Mouse (Mus musculus) thymus, postnatal 25 days (tissue): ENCODE measurements around the gene Serpinb2.

Experiments used
- DNase-seq: peaks from one replicate; pipeline ENCODE4 v3.0.0; 2022

Gene Serpinb2

GRCm38 (mm10) chr1:107511252-107511651 lies at the start of gene Serpinb2:
Serpinb2 (plus strand) TSS chr1:107511423.
- no peak for DNase-seq

DNA sequence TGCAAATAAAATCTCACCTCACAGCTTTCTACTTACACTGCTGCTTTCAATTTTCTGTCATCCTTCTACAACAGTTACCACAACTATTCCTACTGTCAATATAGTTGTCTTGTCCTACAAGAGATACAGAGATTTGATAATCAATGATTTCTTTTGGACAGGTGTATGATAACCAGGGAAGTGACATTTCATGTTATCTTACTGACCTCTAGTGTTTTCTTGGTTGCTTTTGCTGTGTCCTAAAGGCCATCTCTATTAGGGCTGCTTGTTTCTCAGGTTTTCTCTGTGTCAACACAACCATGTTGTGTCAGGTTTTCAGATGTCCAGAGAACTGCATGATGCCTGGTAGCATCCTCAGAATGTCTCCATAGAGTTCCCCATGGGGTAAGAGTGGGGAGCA lies 31.3 kb upstream of the Serpinb2 start:
- no peak for DNase-seq

GRCm38 (mm10) chr1:107481452-107481851 lies 29.8 kb upstream of the Serpinb2 start:
- peak; percentile 63 for DNase-seq

GRCm38 (mm10) chr1:107489577-107489976 lies 21.6 kb upstream of the Serpinb2 start:
- DNase-seq = no peak

DNA sequence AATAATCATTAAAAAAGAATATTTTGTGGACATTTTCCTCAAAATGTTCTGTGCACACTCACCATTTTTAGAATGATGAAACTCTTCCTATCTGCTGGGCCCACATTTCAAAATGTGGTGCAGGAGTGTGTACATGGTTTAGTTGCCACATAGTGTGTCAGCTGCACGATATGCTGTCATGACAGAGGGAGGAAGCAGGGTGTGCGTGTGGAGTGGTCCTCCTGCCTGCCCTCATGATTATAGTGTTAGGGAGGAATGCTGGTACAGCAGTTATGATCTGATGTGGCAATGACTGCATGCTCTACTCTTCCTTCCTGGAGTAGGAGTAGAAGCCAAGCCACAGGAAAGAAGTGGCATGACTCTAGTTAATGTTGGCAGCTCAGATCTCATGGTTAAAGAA lies 14.4 kb upstream of the Serpinb2 start:
- DNase-seq = no peak

- DNase-seq = no peak
Measured at GRCm38 (mm10) chr1:107502025-107502424, 9.2 kb upstream of the Serpinb2 start.

DNA sequence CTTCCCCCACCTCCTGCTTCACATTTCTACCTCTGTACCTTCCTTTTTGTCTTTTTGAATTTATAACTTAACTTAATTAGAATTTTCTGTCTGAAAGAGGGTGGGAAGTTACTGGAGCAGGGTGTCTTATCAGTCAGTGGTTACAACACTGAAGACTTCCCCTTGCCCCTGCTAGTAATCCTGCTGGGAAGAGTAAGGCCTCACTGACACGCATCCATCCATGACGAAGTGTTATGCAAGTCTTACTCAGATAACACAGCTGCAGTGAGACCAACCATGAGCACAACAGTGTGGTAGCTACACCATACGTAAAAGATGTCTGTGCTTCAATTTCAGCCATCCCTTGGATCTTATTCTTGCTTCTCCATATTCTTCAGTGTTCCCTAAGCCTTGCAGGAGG lies 7.9 kb upstream of the Serpinb2 start:
- no peak for DNase-seq

DNA sequence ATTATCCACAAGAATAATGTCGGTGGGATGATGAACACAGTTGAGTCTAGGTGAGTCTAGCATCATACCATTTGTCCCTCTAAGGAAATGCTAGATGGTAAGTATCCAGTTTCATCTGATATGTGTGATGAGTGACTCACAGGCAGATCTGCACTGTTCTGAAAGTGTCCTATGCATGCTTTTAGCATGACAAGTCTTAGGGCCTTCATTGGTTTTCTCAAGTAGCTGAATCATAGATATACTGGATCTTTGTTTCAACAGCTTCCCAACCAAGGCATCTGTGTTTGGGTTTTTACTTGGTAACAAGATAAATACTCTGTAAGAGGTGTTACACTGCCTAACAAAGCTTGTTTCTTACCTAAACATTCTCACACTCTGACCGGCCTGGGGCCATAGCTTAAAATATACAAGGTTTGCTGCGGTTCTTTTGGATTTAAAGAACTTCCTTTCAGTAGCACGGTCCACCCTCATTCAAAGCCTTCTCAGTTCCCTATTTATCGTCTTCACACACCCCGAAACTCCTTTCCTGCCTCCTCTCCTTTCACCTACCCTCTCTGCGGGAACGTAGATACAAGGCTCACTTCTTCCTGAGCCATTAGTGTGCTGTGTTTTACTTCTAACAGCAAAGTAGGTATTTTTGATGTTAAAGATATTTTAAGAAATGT lies 5.2 kb upstream of the Serpinb2 start:
- DNase-seq = no peak

DNA sequence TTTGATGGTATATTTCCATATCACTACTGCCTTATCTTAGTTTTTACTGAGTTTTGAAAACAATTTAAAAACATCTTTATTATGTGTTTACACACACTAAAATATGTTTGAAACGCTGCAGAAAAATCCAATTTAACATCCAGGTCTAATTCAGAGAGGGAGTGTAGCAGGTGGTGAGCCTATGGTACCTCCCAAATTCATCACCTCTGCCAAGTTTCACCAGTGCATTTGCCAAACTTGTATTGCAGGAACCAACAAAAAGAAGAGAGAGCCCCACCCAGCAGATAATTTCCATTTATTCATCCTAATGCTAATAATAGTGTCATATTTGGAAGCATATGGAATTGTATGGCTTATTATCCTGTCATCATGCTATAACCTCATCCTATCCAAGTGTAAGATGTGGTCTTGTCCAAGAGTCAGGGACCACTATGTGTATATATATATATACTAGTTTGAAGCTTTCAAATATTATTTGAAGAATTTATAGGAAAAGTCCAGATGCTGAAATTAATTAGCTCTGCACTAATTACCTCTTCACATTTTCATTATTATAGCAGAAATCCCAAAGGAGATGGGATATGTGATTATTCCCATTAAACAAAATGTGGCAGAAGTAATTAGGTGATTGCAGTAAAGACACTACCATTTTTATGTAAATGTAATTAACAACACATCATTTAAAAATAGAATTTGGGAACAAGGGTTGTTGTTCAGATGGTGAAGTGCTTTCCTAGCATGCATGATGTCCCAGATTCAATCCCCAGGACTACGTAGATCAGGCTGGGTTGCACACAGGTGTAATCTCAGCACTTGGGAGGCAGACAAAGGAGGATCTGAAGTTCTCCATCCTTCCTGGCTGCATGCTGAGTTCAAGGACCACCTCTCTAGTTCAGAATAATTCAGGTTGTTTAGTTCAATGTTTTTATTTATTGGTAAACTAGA lies 1.2 kb downstream of the Serpinb2 start:
- no peak for DNase-seq

GRCm38 (mm10) chr1:107513530-107513929 lies 2.3 kb downstream of the Serpinb2 start:
- no peak for DNase-seq

DNA sequence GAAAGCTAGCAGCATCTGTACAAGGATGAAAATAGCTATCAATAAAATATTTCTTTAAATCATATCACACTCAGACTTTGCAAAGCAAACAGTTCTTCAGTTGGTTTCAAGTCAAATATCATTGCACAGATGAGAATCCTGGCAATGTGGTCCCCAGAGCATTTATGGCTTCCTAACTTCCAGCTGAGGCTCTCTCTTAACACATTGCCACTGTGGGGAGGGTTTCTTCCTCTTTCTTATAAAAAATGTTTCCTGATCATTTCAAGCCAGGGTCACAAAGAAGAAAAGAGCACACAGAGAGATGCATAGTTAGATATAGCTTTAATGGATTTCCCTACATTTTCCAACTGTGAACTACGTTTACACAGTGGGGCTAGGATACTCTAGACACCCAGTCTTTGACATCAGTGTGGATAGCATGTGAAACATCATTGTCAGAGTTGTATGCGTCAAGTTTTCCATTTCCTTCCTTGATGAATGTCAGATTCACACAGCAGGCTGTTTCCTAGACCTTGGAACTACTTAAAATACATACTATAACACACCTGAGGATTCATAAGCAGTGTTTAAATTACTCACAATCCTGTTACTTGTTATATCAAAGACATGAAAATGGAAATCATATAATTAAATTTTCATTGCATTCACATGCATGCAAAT lies 4.7 kb downstream of the Serpinb2 start:
- no peak for DNase-seq

GRCm38 (mm10) chr1:107525592-107525991 lies 14.4 kb downstream of the Serpinb2 start:
- no peak for DNase-seq

GRCm38 (mm10) chr1:107528325-107529078 lies 17.3 kb downstream of the Serpinb2 start:
- DNase-seq = no peak

DNA sequence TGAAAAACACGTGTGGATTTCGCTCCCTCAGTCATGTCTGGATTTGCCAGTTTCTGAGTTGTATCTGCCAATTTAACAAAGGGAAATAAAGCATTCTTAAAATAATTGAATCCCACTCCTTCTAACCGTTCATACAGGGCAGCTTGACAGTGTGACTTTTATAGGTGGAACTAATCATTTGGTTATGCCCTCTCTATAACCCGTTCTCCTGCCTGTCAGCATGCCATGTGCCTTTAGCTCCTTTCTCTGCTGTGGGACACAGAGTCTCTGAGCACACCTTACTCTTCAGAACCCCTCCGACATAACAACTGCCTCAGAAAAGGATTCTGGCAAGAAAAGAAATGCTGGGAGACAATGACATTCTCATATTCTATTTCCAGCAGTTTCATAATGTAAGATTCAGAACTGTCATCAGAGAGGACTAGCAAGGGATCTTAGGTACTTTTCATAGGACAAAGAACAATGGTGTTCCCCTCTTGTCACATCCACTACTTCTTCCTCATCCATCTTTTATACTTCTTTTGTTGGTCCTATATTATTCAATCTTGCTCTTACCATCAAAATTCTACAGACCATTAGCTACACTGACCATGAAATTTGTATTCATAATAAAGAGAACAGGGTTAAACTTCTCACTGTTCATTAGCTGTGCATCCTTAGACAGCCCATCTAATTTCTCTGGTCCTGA lies 18.3 kb downstream of the Serpinb2 start:
- no peak for DNase-seq

- DNase-seq = no peak
Measured at GRCm38 (mm10) chr1:107533736-107534135, 22.5 kb downstream of the Serpinb2 start.

- no peak for DNase-seq
Measured at GRCm38 (mm10) chr1:107537435-107537834, 26.2 kb downstream of the Serpinb2 start.

DNA sequence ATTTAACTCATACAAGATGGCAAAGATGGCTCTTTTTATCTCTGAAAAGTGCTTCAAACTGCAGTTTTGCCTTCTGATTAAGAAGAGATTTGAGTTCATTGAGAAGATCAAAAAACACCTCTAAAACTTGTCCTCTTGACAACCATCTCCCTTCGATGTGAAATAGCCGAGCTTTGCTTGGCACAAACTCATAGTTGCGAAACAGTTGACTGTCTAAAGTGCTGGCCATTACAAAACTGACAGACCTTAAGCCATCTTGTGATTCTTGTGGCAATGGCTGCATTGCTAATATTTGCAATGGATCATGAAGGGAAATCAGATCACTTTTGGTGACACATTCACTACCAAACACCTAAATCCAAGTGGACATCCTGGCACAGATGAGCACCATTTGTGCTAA lies 48.3 kb downstream of the Serpinb2 start:
- no peak for DNase-seq

DNA sequence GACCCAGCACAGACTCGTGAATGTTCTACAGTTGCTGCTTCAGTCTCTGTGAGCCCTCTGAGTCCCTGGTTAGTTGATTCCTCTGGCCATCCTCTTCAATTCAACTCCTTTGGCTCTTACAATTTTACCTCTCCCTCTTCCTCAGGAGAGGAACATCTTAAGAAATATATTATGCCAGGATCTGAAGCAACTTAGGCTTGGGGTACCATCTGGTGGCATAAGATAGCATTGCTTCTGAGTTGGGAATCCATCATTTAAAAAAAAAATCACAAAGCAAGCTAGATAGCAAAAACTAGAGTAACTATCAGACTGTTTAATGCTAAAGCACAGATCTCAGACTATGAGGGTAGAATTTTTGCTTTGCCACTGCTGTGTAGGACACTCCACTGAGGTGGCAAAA lies 50.9 kb downstream of the Serpinb2 start:
- DNase-seq = no peak

GRCm38 (mm10) chr1:107565644-107566043 lies 54.4 kb downstream of the Serpinb2 start:
- DNase-seq = no peak

GRCm38 (mm10) chr1:107576094-107576493 lies 64.9 kb downstream of the Serpinb2 start:
- no peak for DNase-seq

DNA sequence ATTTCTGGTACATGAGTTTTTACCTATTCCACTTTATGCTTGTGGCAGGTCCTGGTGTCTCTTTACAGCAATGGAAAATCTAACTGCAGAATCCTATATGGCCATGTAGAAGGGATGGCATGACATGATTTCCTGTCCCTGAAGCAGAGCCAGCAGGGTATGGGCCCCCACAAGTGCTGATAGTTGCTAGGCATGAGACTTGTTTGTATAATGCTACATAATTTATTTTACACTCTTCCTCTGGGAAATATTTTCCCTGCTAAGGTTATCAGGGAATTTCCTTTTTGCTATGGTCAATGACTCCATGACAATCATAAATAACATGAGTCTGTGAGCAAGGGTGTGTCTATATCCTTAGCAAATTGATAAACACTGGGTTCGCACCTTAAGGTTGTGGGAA lies 66.3 kb downstream of the Serpinb2 start:
- DNase-seq = no peak

- DNase-seq = no peak
Measured at GRCm38 (mm10) chr1:107581220-107581619, 70.0 kb downstream of the Serpinb2 start.
